Comparison of ENCODE assay signal across 8 mouse cellular contexts in the genomic region with DNA sequence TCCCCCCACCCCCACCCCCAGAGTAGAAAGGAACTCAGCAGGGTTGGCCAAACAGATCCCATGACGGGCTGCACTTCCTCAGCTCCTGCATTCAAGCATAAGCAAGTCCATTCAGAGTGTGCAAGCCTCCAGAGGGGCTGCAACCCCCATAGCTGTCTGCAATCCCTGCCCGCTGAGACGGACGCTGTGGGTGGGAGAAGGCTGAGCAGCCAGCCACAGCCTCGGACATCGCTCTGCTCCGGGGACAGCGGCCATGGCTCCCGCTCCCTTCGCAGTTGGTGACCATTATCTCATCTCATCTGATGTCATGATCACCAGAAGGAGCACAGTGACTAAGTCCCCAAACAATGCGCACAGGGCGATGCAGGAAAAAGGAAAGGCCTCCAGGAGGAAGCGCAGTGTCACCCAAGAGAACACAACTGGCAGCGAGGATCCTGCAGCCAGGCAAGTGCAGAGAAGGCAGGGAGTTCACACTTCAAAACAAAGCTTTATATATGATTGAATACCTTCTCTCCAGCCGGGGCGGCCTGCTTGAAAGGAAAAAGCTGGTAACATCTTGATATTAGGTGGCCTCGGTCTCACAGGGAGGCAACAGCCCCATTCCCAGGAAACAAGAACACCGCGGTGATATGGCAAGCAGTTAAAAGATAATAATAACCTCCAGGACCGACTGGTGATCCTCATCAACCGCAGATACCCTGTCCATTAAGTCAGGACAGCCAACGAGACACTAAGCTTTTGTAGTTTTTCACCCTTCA. TPM values are rescaled to one million over a fixed set of nuclear protein-coding genes. Genes with fewer than 3 reads are reported as not detected.
DNase-seq lines count a peak whose midpoint lies in the region; ATAC-seq lines count a peak whose summit lies in the region.

No protein-coding gene starts in this region.

- peak overlapping the region; percentile 38; the same call in 1 of the 2 replicates for H3K27ac ChIP-seq in forebrain, embryonic 11.5 days (ENCODE audit: low read depth, low read length)
- H3K27ac ChIP-seq in hindbrain, embryonic 10.5 days: peak overlapping the region; percentile 87
- 0 out of 2 replicates have a peak overlapping the region, but pooled peaks have one; percentile 35 for H3K27ac ChIP-seq in limb, embryonic 13.5 days
- H3K27ac ChIP-seq in midbrain, embryonic 10.5 days (replicated peaks): peak overlapping the region; percentile 81

- H3K36me3 ChIP-seq in forebrain, embryonic 11.5 days (ENCODE audit: control insufficient read depth, insufficient read depth, low read length): no peaks in the 10 kb centered on the region
- no peaks in the 10 kb centered on the region for H3K36me3 ChIP-seq in hindbrain, embryonic 10.5 days
- peaks cover 4% of the 10 kb centered on the region; the same call in 1 of the 2 replicates for H3K36me3 ChIP-seq in limb, embryonic 13.5 days
- H3K36me3 ChIP-seq in midbrain, embryonic 10.5 days: no peaks in the 10 kb centered on the region

- H3K9me3 ChIP-seq in forebrain, embryonic 11.5 days (ENCODE audit: control insufficient read depth, low read length): no peaks in the 10 kb centered on the region
- H3K9me3 ChIP-seq in hindbrain, embryonic 10.5 days: no peaks in the 10 kb centered on the region
- no peaks in the 10 kb centered on the region for H3K9me3 ChIP-seq in limb, embryonic 13.5 days
- no peaks in the 10 kb centered on the region for H3K9me3 ChIP-seq in midbrain, embryonic 10.5 days (replicated peaks)

- ATAC-seq in forebrain, embryonic 11.5 days (replicated peaks; ENCODE audit: low FRiP score): peak; percentile 83
- ATAC-seq in limb, embryonic 13.5 days (ENCODE audit: low FRiP score, low read depth): peak; percentile 25; the same call in 1 of the 2 replicates

- 2% methylated on average over 22 of the region's 22 CpGs for WGBS in forebrain, embryonic 11.5 days
- WGBS in hindbrain, embryonic 10.5 days: 7% methylated on average over 22 of the region's 22 CpGs
- WGBS in limb, embryonic 13.5 days: 17% methylated on average over 22 of the region's 22 CpGs
- WGBS in midbrain, embryonic 10.5 days: 3% methylated on average over 22 of the region's 22 CpGs

- peak overlapping the region; percentile 37 for H3K4me2 ChIP-seq in forebrain, embryonic 11.5 days (ENCODE audit: low read depth, low read length, severe bottlenecking)
- H3K4me2 ChIP-seq in limb, embryonic 13.5 days (replicated peaks): peak overlapping the region; percentile 44

- H3K4me3 ChIP-seq in forebrain, embryonic 11.5 days (ENCODE audit: low read depth, low read length): peak overlapping the region; percentile 17
- peak overlapping the region; percentile 44 for H3K4me3 ChIP-seq in hindbrain, embryonic 10.5 days
- no peak overlapping the region for H3K4me3 ChIP-seq in limb, embryonic 13.5 days
- H3K4me3 ChIP-seq in midbrain, embryonic 10.5 days: peak overlapping the region; percentile 46

- peaks cover 7% of the 10 kb centered on the region; the same call in 1 of the 2 replicates for H3K4me1 ChIP-seq in forebrain, embryonic 11.5 days (replicated peaks; ENCODE audit: control insufficient read depth, insufficient read depth, low read length)
- H3K4me1 ChIP-seq in hindbrain, embryonic 10.5 days (replicated peaks): peaks cover 48% of the 10 kb centered on the region
- peaks cover 58% of the 10 kb centered on the region for H3K4me1 ChIP-seq in limb, embryonic 13.5 days
- peaks cover 56% of the 10 kb centered on the region for H3K4me1 ChIP-seq in midbrain, embryonic 10.5 days

- peak overlapping the region; percentile 47; the same call in 1 of the 2 replicates for H3K9ac ChIP-seq in forebrain, embryonic 11.5 days (ENCODE audit: low read length)
- peak overlapping the region; percentile 36; the same call in 1 of the 2 replicates for H3K9ac ChIP-seq in limb, embryonic 13.5 days

- peak; percentile 46 to 53 for DNase-seq in urinary bladder, postnatal 36 days (ENCODE audit: low spot score in 2 of 2)
- DNase-seq in urinary bladder, adult 2 months (ENCODE audit: low spot score): no peak
- peak; percentile 77 for DNase-seq in forebrain, embryonic 11.5 days (ENCODE audit: low spot score)
- peak; percentile 71 for DNase-seq in hindbrain, embryonic 10.5 days (ENCODE audit: low spot score)
- peak; percentile 70 for DNase-seq in midbrain, embryonic 10.5 days (ENCODE audit: low spot score)
- no peak for DNase-seq in right cerebral cortex, postnatal 10 days (ENCODE audit: low spot score in 2 of 2)
- no peak for DNase-seq in frontal cortex, postnatal 10 days (ENCODE audit: low spot score in 2 of 2)

- H3K27me3 ChIP-seq in forebrain, embryonic 11.5 days (ENCODE audit: control insufficient read depth, insufficient read depth, low read length): no peaks in the 10 kb centered on the region
- H3K27me3 ChIP-seq in hindbrain, embryonic 10.5 days (ENCODE audit: insufficient read depth, poor library complexity, severe bottlenecking): no peaks in the 10 kb centered on the region
- no peaks in the 10 kb centered on the region for H3K27me3 ChIP-seq in limb, embryonic 13.5 days
- peaks cover 8% of the 10 kb centered on the region; the same call in 1 of the 2 replicates for H3K27me3 ChIP-seq in midbrain, embryonic 10.5 days (ENCODE audit: low read depth, poor library complexity, severe bottlenecking)

RNA-seq across cellular contexts. Expression of a gene that starts 14.6 kb away (rescaled TPM):
- polyA plus RNA-seq in urinary bladder, adult 2 months (2012; rRNA removed): 106 and 139 TPM in 2 replicates
- 5.5 and 7.6 TPM in 2 replicates for polyA plus RNA-seq in forebrain, embryonic 11.5 days (2014; fragmentation: Nextera tagmentation; extraction: Ambion mirVana)
- 8.0 and 11.4 TPM in 2 replicates for polyA plus RNA-seq in hindbrain, embryonic 10.5 days (2016; fragmentation: Nextera tagmentation; extraction: Ambion mirVana)
- polyA plus RNA-seq in limb, embryonic 13.5 days (2015; fragmentation: Nextera tagmentation; extraction: Ambion mirVana): 17.8 and 18.1 TPM in 2 replicates
- polyA plus RNA-seq in midbrain, embryonic 10.5 days (2016; fragmentation: Nextera tagmentation; extraction: Ambion mirVana): 7.2 and 7.8 TPM in 2 replicates

Comparison
In these comparisons a context has a peak if more than half of its experiments do, and no peak if none do; other contexts are left out.
1. DNase-seq: peak in urinary bladder, postnatal 36 days (2 of 2), forebrain, embryonic 11.5 days (single experiment), hindbrain, embryonic 10.5 days (single experiment) and midbrain, embryonic 10.5 days (single experiment); none in urinary bladder, adult 2 months (single experiment), right cerebral cortex, postnatal 10 days (0 of 2) and frontal cortex, postnatal 10 days (0 of 2).
2. H3K27ac ChIP-seq: peak in every context shown above with its lines; median percentile 87 in hindbrain, embryonic 10.5 days; 81 in midbrain, embryonic 10.5 days; 38 in forebrain, embryonic 11.5 days; 35 in limb, embryonic 13.5 days.